Mouse (Mus musculus) lung, postnatal 36 days (tissue): ENCODE results near the gene Tmem209.

Experiments
- DNase-seq: peaks from one replicate; pipeline ENCODE4 v3.0.0; 2022; ENCODE audit warnings: mixed read lengths

The Tmem209 gene

GRCm38 (mm10) chr6:30535340-30535739, 25.8 kb upstream of the Tmem209 start:
- peak; percentile 68 for DNase-seq

- no peak for DNase-seq
Observed at GRCm38 (mm10) chr6:30528800-30529199, 19.2 kb upstream of the Tmem209 start.

GRCm38 (mm10) chr6:30526586-30527515, 17.3 kb upstream of the Tmem209 start:
- DNase-seq, result peak; percentile 16

GRCm38 (mm10) chr6:30525456-30526332, 16.1 kb upstream of the Tmem209 start:
- no peak for DNase-seq

GRCm38 (mm10) chr6:30520400-30520799, 10.8 kb upstream of the Tmem209 start:
- DNase-seq, result no peak

DNA sequence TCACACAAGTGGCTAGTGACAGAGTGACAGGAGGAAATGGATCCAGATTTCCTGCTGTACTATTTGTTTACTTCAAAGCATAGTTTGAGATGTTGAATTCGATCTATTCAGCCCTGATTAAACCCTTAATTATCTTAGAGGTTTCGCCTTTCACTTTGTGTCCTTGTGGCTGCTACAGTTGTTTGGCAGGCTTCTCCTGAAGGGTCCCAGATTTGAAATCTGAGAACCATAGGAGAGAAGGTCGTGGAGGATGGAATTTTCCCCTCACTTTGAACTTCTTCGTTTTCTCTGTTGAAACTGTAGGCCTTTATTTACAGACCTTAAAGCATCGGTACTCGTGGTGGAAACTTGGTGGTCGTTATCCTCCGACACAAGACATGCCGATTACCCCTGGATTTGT, 4.7 kb upstream of the Tmem209 start:
- no peak for DNase-seq

- DNase-seq, result peak; percentile 3
Observed at GRCm38 (mm10) chr6:30510291-30510690, 708 bp upstream of the Tmem209 start.

- no peak for DNase-seq
Observed at GRCm38 (mm10) chr6:30508824-30509223, 759 bp downstream of the Tmem209 start.

DNA sequence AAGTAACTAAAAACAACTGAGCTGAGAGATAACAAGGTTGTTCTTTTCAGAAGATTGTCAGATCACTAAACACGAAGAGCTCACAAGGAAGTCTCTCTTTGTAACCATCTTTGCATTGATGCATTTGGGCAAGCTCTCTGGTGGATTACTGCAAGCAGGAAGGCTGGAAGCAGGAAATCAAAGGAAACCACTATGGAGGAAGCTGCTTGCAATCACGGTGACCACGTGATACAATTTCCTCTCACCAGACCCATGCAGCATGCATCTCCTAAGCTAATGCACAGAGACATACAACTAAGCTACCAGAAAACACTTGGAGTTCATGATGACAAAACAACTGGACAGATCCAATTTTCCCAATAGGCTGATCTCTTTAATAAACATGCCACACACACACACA, 10.5 kb downstream of the Tmem209 start:
- no peak for DNase-seq

DNA sequence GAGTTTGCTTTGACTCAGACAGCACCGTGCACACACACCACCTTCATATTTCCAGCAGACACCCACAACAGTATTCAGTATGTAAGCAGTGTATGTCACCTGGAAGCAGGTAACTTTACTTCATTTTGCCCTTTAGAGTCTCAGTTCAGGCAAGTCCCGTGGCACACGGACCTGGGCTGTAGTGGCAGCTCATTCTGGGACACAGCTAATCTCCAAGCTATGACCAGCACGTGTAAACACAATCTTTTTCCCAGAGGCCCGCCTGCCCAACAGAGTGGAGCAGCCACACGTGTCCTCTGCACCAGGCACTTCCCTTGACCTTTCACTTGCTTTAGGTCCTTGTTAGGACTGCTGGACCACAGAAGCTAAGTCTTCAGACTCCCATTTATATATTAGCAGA, 23.1 kb downstream of the Tmem209 start:
- no peak for DNase-seq

GRCm38 (mm10) chr6:30482908-30483307, 26.7 kb downstream of the Tmem209 start:
- no peak for DNase-seq

- no peak for DNase-seq
Observed at GRCm38 (mm10) chr6:30479418-30479817, 30.2 kb downstream of the Tmem209 start.

- no peak for DNase-seq
Observed at GRCm38 (mm10) chr6:30477784-30478183, 31.8 kb downstream of the Tmem209 start.

DNA sequence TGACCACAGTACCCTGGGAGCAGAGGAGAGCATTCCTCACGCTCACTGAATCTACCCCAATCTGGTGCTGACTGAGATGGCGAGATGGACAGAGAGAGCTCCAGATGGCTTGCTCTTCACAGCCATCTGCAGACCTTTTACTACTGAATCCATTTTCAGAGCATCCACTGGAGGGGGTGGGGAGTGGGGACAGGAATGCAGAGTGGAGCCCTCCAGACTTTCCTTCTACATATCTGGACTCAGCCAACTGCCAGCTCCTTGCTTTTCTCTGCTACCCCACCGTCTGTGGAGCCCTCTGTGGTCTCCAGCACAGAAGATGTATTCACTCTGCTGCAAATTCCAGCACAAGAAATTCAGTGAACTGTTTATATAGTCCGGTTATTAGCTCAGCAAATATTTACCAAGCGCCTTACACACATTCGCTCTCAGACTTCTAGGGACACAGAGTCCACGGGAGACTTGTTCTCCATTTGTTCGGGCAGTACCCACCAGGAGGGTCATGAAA, 32.3 kb downstream of the Tmem209 start:
- DNase-seq, result no peak

- DNase-seq, result no peak
Observed at GRCm38 (mm10) chr6:30476025-30476765, 33.4 kb downstream of the Tmem209 start.

DNA sequence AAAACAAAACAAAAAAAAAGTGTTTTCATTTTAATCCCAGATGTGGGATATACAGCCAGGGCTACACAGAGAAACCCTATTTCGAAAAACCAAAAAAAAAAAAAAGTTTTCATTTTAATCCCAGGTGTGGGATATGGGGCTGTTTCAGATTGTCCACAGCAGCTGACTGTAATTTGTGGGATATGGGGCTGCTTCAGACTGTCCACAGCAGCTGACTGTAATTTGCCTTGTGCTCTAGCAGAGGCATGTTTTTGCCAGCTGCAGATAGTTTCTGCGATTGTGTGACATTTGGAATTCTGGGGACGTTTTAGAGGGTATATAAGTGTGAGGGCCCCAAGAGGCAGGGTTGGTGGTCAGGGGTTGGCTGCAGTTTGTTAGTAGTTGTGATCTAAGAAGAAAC, 37.9 kb downstream of the Tmem209 start:
- DNase-seq, result no peak

DNA sequence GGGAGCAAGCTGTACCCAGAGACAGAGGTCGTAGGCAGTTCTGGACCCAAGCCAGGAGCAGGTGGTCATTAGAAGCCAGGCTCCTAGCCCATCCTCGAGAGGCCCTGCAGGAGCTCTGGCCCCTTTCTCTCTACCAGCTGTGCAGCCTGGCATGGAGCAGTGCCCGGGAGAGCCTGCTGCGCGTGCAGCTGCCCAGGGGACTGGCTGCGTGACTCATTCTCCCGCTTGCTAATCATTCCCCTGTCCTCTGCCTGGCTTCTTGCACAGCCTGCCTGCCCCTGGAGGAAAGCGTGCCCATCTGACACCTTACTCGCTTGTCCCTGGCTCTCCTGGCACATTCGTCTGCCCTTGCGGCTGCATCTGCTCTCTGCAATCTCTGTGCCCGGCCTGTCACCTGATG, 40.2 kb downstream of the Tmem209 start:
- DNase-seq, result no peak

GRCm38 (mm10) chr6:30468684-30469083, 40.9 kb downstream of the Tmem209 start:
- peak; percentile 68 for DNase-seq

- no peak for DNase-seq
Observed at GRCm38 (mm10) chr6:30468058-30468457, 41.5 kb downstream of the Tmem209 start.

DNA sequence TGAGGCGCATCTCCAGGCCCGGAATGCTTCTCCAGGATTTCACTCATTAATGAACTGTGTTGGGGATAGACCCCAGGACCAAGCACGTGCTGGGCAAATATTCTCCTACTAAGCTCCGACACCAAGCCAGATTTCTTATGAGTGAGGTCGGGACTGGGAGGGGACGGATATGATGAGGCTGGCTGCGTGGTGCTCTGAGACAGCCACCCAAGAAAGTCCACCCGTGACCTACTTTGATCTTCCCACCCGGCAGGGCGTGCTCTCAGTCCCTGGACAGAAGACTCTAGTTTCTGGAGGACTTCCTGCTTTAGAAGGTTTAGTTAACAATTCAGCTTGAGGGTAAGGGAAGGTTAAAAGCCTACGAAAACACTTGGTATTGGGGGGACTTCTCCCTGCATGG, 44.0 kb downstream of the Tmem209 start:
- no peak for DNase-seq

GRCm38 (mm10) chr6:30462822-30463221, 46.8 kb downstream of the Tmem209 start:
- DNase-seq, result no peak

DNA sequence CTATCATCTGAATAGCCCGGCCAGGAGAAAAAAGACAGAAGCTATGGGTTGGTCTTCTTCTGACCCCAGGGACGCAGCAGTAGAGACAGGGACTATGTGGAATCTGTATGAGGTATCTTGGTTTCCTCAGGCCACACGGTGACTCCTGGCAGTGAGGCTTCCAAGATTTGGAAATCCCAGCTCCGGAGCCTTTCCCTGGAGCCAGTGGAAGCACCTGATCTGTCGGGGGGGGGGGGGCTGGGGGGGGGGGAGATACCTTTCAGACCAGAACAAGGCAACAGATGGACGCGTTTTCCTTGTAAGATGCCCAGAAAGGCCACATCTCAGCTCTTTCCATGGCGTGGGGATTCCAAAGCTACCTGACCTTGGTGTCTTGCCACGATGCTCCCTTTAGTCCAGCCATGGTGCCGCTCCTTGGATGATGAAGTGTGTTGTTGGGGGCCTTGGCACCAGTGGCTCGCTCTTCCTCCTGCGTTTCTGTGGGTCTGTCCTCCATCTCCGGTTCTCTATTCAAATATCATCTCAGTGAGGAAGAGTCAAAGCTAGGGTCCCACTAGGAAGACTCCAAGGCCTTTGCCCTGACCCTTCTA, 47.7 kb downstream of the Tmem209 start:
- no peak for DNase-seq
